Mouse (Mus musculus): ENCODE measurements around the gene B3galt4. TPM values are rescaled to one million over a fixed set of nuclear protein-coding genes. Genes with fewer than 3 reads are reported as not detected.

The B3galt4 gene
- polyA plus RNA-seq, 1 experiment = 8.4 TPM

- Histone ChIP-seq H3K4me3 (replicated peaks; ENCODE audit: insufficient read depth, low read depth, low read length) (no peak overlapping the region), H3K27ac (ENCODE audit: insufficient read depth, low read length) (no peak overlapping the region), H3K4me1 (ENCODE audit: control insufficient read depth, insufficient read depth, low read length) (no peaks in the 10 kb centered on the region), H3K27me3 (ENCODE audit: control insufficient read depth, insufficient read depth, low read length) (no peaks in the 10 kb centered on the region)
- 78% methylated on average over 4 of the region's 4 CpGs for whole genome bisulfite sequencing
- no peak for DNase-seq
- TF ChIP-seq CTCF (IDR thresholded peaks at IDR 0.05; ENCODE audit: borderline replicate concordance, insufficient read depth, low read depth, low read length) = no peak
- no peak for TF ChIP-seq POLR2A (IDR thresholded peaks at IDR 0.05; ENCODE audit: borderline replicate concordance, insufficient read depth, low read length)
These were observed 49.2 kb downstream of the B3galt4 start for GRCm38 (mm10) chr17:33902079-33902478.

DNA sequence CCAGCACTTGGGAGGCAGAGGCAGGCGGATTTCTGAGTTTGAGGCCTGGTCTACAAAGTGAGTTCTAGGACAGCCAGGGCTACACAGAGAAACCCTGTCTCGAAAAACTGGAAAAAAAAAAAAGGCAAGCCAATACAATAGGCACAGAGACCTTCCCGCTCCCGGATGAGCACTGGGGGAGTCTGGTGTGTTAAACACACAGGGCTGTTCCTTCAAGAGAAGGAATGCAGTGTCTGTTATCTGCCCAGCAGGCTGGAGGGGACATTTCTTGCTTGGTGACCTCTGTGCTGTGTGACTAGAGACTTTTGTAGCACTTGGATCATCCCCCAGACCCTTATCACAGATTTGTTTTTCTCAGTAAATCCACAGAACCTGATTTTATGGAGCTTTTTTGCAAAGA is 49.6 kb downstream of the B3galt4 start:
- WGBS = 68% methylated on average over 4 of the region's 4 CpGs
- H3K27me3 ChIP-seq (ENCODE audit: control insufficient read depth, insufficient read depth, low read length) = no peaks in the 10 kb centered on the region
- TF ChIP-seq POLR2A (IDR thresholded peaks at IDR 0.05; ENCODE audit: borderline replicate concordance, insufficient read depth, low read length) (no peak), CTCF (IDR thresholded peaks at IDR 0.05; ENCODE audit: borderline replicate concordance, insufficient read depth, low read depth, low read length) (no peak)

GRCm38 (mm10) chr17:33900989-33901314 is 50.3 kb downstream of the B3galt4 start:
- 72% methylated on average over 4 of the region's 4 CpGs for WGBS
- TF ChIP-seq CTCF (IDR thresholded peaks at IDR 0.05; ENCODE audit: borderline replicate concordance, insufficient read depth, low read depth, low read length) (no peak), POLR2A (IDR thresholded peaks at IDR 0.05; ENCODE audit: borderline replicate concordance, insufficient read depth, low read length) (no peak)
- Histone ChIP-seq H3K27ac (ENCODE audit: insufficient read depth, low read length) (no peak overlapping the region), H3K27me3 (ENCODE audit: control insufficient read depth, insufficient read depth, low read length) (no peaks in the 10 kb centered on the region), H3K4me3 (replicated peaks; ENCODE audit: insufficient read depth, low read depth, low read length) (no peak overlapping the region), H3K4me1 (ENCODE audit: control insufficient read depth, insufficient read depth, low read length) (no peaks in the 10 kb centered on the region)
- DNase-seq = no peak

More for the DNA sequence above, 49.6 kb downstream of the B3galt4 start:
- no peak overlapping the region for H3K4me3 ChIP-seq (replicated peaks; ENCODE audit: insufficient read depth, low read depth, low read length)
- H3K4me1 ChIP-seq (ENCODE audit: control insufficient read depth, insufficient read depth, low read length) = no peaks in the 10 kb centered on the region
- DNase-seq = no peak
- H3K27ac ChIP-seq (ENCODE audit: insufficient read depth, low read length) = no peak overlapping the region

DNA sequence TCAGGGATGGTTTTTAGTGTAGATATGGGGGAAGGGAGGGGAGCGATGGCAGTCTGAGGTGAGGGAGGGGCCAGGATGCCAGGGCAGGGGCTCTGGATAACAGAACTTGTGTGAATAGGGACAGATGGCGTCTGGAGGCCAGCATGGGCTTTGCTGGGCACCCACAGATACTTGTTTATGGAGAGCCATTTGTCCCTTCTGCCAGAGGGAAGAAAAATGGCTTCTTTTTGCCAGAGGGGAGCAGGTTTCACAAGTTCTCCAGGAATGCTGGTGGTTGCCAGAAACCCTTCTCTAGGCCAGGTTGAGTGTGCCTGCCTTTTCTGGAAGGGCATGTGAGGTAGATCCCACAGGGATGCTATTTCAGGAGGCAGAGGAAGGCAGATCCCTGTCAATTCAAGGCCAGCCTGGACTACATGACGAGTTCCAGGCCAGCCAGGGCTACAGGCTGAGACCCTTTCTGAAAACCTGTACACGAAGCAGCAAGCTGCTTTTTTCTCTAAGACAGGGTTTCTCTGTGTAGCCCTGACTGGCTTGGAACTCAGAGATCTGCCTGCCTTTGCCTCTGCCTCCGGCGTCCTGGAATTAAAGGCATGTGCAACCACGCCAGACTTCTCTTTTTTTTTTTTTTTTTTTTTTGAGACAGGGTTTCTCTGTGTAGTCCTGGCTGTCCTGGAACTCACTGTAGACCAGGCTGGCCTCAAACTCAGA is 50.9 kb downstream of the B3galt4 start:
- WGBS = 36% methylated on average over 7 of the region's 7 CpGs
- peak in 1 of 2 experiments; percentile 37 for DNase-seq
- Histone ChIP-seq H3K4me1 (ENCODE audit: control insufficient read depth, insufficient read depth, low read length) (no peaks in the 10 kb centered on the region), H3K27me3 (ENCODE audit: control insufficient read depth, insufficient read depth, low read length) (no peaks in the 10 kb centered on the region), H3K27ac (ENCODE audit: insufficient read depth, low read length) (no peak overlapping the region), H3K4me3 (replicated peaks; ENCODE audit: insufficient read depth, low read depth, low read length) (no peak overlapping the region)
- no peak for TF ChIP-seq POLR2A (IDR thresholded peaks at IDR 0.05; ENCODE audit: borderline replicate concordance, insufficient read depth, low read length)
- no peak for TF ChIP-seq CTCF (IDR thresholded peaks at IDR 0.05; ENCODE audit: borderline replicate concordance, insufficient read depth, low read depth, low read length)

Other genes starting within 250 kb of the B3galt4 start
- 157 and 171 TPM in 2 replicates for gene March2, start 232.8 kb downstream of the B3galt4 start, polyA plus RNA-seq (2012; rRNA removed)
- gene Rab11b, start 191.0 kb downstream of the B3galt4 start, polyA plus RNA-seq (2012; rRNA removed) = 494 and 510 TPM in 2 replicates
- gene Angptl4, start 169.7 kb downstream of the B3galt4 start, polyA plus RNA-seq (2012; rRNA removed) = 1.6 and 1.9 TPM in 2 replicates
- gene Kank3, start 141.0 kb downstream of the B3galt4 start, polyA plus RNA-seq (2012; rRNA removed) = 52.1 and 59.5 TPM in 2 replicates
- gene Rps28, start 126.9 kb downstream of the B3galt4 start, polyA plus RNA-seq (2012; rRNA removed) = 471 and 493 TPM in 2 replicates
- 341 and 361 TPM in 2 replicates for gene Ndufa7, start 126.9 kb downstream of the B3galt4 start, polyA plus RNA-seq (2012; rRNA removed)
- gene Cd320, start 108.4 kb downstream of the B3galt4 start, polyA plus RNA-seq (2012; rRNA removed) = 34.4 and 34.7 TPM in 2 replicates
- gene Gm7029, start 77.7 kb downstream of the B3galt4 start, polyA plus RNA-seq (2012; rRNA removed) = not detected in 2 replicates
- 2.2 and 2.3 TPM in 2 replicates for gene Kifc1, start 60.8 kb downstream of the B3galt4 start, polyA plus RNA-seq (2012; rRNA removed)
- gene Platr17, start 46.4 kb downstream of the B3galt4 start, polyA plus RNA-seq (2012; rRNA removed) = 0.48 and 0.65 TPM in 2 replicates
- gene Daxx, start 42.1 kb downstream of the B3galt4 start, polyA plus RNA-seq (2012; rRNA removed) = 28.6 and 30.4 TPM in 2 replicates
- gene Tapbp, start 35.6 kb downstream of the B3galt4 start, polyA plus RNA-seq (2012; rRNA removed) = 27.7 and 28.5 TPM in 2 replicates
- gene Zbtb22, start 35.6 kb downstream of the B3galt4 start, polyA plus RNA-seq (2012; rRNA removed) = 30.2 and 33.4 TPM in 2 replicates
- 171 and 183 TPM in 2 replicates for gene Rgl2, start 21.9 kb downstream of the B3galt4 start, polyA plus RNA-seq (2012; rRNA removed)
- 117 and 135 TPM in 2 replicates for gene Pfdn6, start 11.1 kb downstream of the B3galt4 start, polyA plus RNA-seq (2012; rRNA removed)
- gene Wdr46, start 10.8 kb downstream of the B3galt4 start, polyA plus RNA-seq (2012; rRNA removed) = 13.3 and 14.0 TPM in 2 replicates
- gene Vps52, start 4.3 kb upstream of the B3galt4 start, polyA plus RNA-seq (2012; rRNA removed) = 73.5 and 77.0 TPM in 2 replicates
- gene Rps18, start 4.5 kb upstream of the B3galt4 start, polyA plus RNA-seq (2012; rRNA removed) = 283 and 320 TPM in 2 replicates
- gene H2-K1, start 48.9 kb upstream of the B3galt4 start, polyA plus RNA-seq (2012; rRNA removed) = 61.9 and 77.5 TPM in 2 replicates
- gene Ring1, start 73.2 kb upstream of the B3galt4 start, polyA plus RNA-seq (2012; rRNA removed) = 66.4 and 74.6 TPM in 2 replicates
- 82.9 and 89.8 TPM in 2 replicates for gene H2-Ke6, start 76.6 kb upstream of the B3galt4 start, polyA plus RNA-seq (2012; rRNA removed)
- gene Slc39a7, start 80.2 kb upstream of the B3galt4 start, polyA plus RNA-seq (2012; rRNA removed) = 120 and 123 TPM in 2 replicates
- 78.0 and 83.2 TPM in 2 replicates for gene Rxrb, start 80.3 kb upstream of the B3galt4 start, polyA plus RNA-seq (2012; rRNA removed)
- 12.2 and 15.2 TPM in 2 replicates for gene Col11a2, start 87.9 kb upstream of the B3galt4 start, polyA plus RNA-seq (2012; rRNA removed)
- gene H2-Oa, start 140.9 kb upstream of the B3galt4 start, polyA plus RNA-seq (2012; rRNA removed) = 0.25 and 0.34 TPM in 2 replicates
- gene H2-DMa, start 168.1 kb upstream of the B3galt4 start, polyA plus RNA-seq (2012; rRNA removed) = 13.2 and 13.6 TPM in 2 replicates
- gene Brd2, start 171.1 kb upstream of the B3galt4 start, polyA plus RNA-seq (2012; rRNA removed) = 188 and 209 TPM in 2 replicates
- 0.35 and 0.52 TPM in 2 replicates for gene H2-DMb2, start 191.8 kb upstream of the B3galt4 start, polyA plus RNA-seq (2012; rRNA removed)
- 1.8 and 3.0 TPM in 2 replicates for gene H2-DMb1, start 201.6 kb upstream of the B3galt4 start, polyA plus RNA-seq (2012; rRNA removed)
- gene Tap1, start 236.1 kb upstream of the B3galt4 start, polyA plus RNA-seq (2012; rRNA removed) = 2.6 and 2.7 TPM in 2 replicates
- gene Psmb9, start 236.3 kb upstream of the B3galt4 start, polyA plus RNA-seq (2012; rRNA removed) = 2.2 and 2.7 TPM in 2 replicates
- gene Psmb8, start 246.2 kb upstream of the B3galt4 start, polyA plus RNA-seq (2012; rRNA removed) = 5.8 and 7.3 TPM in 2 replicates